Mouse (Mus musculus) cerebellum, adult 8-10 months (tissue): Measurements from ENCODE around the gene Tubd1.
"Not testable (repeated sequence)": the region's sequence is repeated elsewhere in the genome, so short reads cannot be mapped to it uniquely, and the experiment has no call there.

Source experiments
- DNase-seq: peaks from one replicate; pipeline ENCODE4 v3.0.0; 2022

Tubd1 gene

GRCm38 (mm10) chr11:86544639-86545299, at the start of gene Tubd1, which contains the start of gene Rps6kb1:
Gene Tubd1, plus strand, starts transcription at chr11:86544991.
Gene Rps6kb1, minus strand, starts transcription at chr11:86544805.
- DNase-seq, result peak; percentile 98

GRCm38 (mm10) chr11:86497356-86497755, 47.4 kb upstream of the Tubd1 start:
- DNase-seq, result no peak

- no peak for DNase-seq
These were observed 46.9 kb upstream of the Tubd1 start for GRCm38 (mm10) chr11:86497908-86498307.

- DNase-seq, result no peak
These were observed 44.0 kb upstream of the Tubd1 start for GRCm38 (mm10) chr11:86500795-86501194.

- no peak for DNase-seq
These were observed 41.7 kb upstream of the Tubd1 start for GRCm38 (mm10) chr11:86503121-86503520.

- no peak for DNase-seq
These were observed 37.5 kb upstream of the Tubd1 start for GRCm38 (mm10) chr11:86507334-86507733.

GRCm38 (mm10) chr11:86507991-86508390, 36.8 kb upstream of the Tubd1 start:
- DNase-seq, result no peak

- no peak for DNase-seq
These were observed 28.2 kb upstream of the Tubd1 start for GRCm38 (mm10) chr11:86516620-86517019.

- DNase-seq, result no peak
These were observed 27.6 kb upstream of the Tubd1 start for GRCm38 (mm10) chr11:86517229-86517628.

- DNase-seq, result no peak
These were observed 25.0 kb upstream of the Tubd1 start for GRCm38 (mm10) chr11:86519751-86520150.

GRCm38 (mm10) chr11:86527528-86527927, 17.3 kb upstream of the Tubd1 start:
- no peak for DNase-seq

GRCm38 (mm10) chr11:86532834-86533233, 12.0 kb upstream of the Tubd1 start:
- DNase-seq, result no peak

GRCm38 (mm10) chr11:86533302-86533701, 11.5 kb upstream of the Tubd1 start:
- not testable (repeated sequence) for DNase-seq

GRCm38 (mm10) chr11:86534201-86534910, 10.4 kb upstream of the Tubd1 start:
- DNase-seq, result no peak

- DNase-seq, result no peak
These were observed 6.0 kb upstream of the Tubd1 start for GRCm38 (mm10) chr11:86538786-86539185.

- no peak for DNase-seq
These were observed 4.9 kb upstream of the Tubd1 start for GRCm38 (mm10) chr11:86539716-86540475.

GRCm38 (mm10) chr11:86540476-86540845, 4.3 kb upstream of the Tubd1 start:
- no peak for DNase-seq

GRCm38 (mm10) chr11:86542851-86543250, 1.9 kb upstream of the Tubd1 start:
- DNase-seq, result no peak

- no peak for DNase-seq
These were observed 692 bp upstream of the Tubd1 start for GRCm38 (mm10) chr11:86543960-86544638.

GRCm38 (mm10) chr11:86545556-86545955, 765 bp downstream of the Tubd1 start:
- DNase-seq, result no peak

GRCm38 (mm10) chr11:86547412-86547811, 2.6 kb downstream of the Tubd1 start:
- no peak for DNase-seq

- no peak for DNase-seq
These were observed 8.7 kb downstream of the Tubd1 start for GRCm38 (mm10) chr11:86553525-86553924.

- DNase-seq, result no peak
These were observed 13.5 kb downstream of the Tubd1 start for GRCm38 (mm10) chr11:86558258-86558657.
